Mouse (Mus musculus) liver, embryonic 13.5 days (tissue): ENCODE results near the gene Piezo1. TPM values are rescaled to one million over a fixed set of nuclear protein-coding genes. Genes with fewer than 3 reads are reported as not detected.
"Not testable (repeated sequence)": the region's sequence is repeated elsewhere in the genome, so short reads cannot be mapped to it uniquely, and the experiment has no call there.

ENCODE experiments used
- ATAC-seq: fragments of 200-750 bp; cut with Nextera tagmentation; 2 replicates; pipeline ENCODE4 v1.8.0; 2017; ENCODE audit warnings: low read depth, mild to moderate bottlenecking, moderate number of reproducible peaks, moderate library complexity
- DNase-seq: peaks from one replicate; pipeline ENCODE4 v3.0.0; 2022
- H3K27ac ChIP-seq: fragments of 300-500 bp; sonication (generic); 2 replicates; pipeline ENCODE4 v1.5.1; 2015; ENCODE audit warnings: moderate library complexity, mild to moderate bottlenecking, inconsistent platforms
- H3K27me3 ChIP-seq: fragments of 300-500 bp; sonication (generic); 2 replicates; pipeline ENCODE4 v1.6.1; 2015; ENCODE audit warnings: mild to moderate bottlenecking, inconsistent platforms
- H3K36me3 ChIP-seq: fragments of 300-500 bp; sonication (generic); 2 replicates; pipeline ENCODE4 v1.6.1; 2015; ENCODE audit warnings: mild to moderate bottlenecking, inconsistent platforms
- H3K4me1 ChIP-seq: fragments of 300-500 bp; sonication (generic); replicated peaks from 2 replicates; pipeline ENCODE4 v1.6.1; 2015; ENCODE audit warnings: inconsistent platforms
- H3K4me2 ChIP-seq: fragments of 300-500 bp; sonication (generic); 2 replicates; pipeline ENCODE4 v1.6.1; 2015; ENCODE audit warnings: inconsistent platforms, mild to moderate bottlenecking, moderate library complexity
- H3K4me3 ChIP-seq: fragments of 300-500 bp; sonication (generic); replicated peaks from 2 replicates; pipeline ENCODE4 v1.5.1; 2015; ENCODE audit warnings: mild to moderate bottlenecking, inconsistent platforms
- H3K9ac ChIP-seq: fragments of 300-500 bp; sonication (generic); 2 replicates; pipeline ENCODE4 v1.6.1; 2015; ENCODE audit warnings: mild to moderate bottlenecking, inconsistent platforms
- H3K9me3 ChIP-seq: fragments of 300-500 bp; sonication (generic); replicated peaks from 2 replicates; pipeline ENCODE4 v1.6.1; 2016; ENCODE audit warnings: inconsistent platforms
- WGBS: fragments of 180-500 bp; shearing (Covaris S2); methylation state at CpG from one replicate; pipeline ENCODE4 v1.1.7; 2015; ENCODE audit not compliant: insufficient replicate concordance; 5-methylcytosine and 5-hydroxymethylcytosine counted together
- polyA plus RNA-seq: library from polyadenylated mRNA; unstranded; fragments of >200 nt; fragmentation: Nextera tagmentation; extraction: Ambion mirVana; gene quantifications from 2 replicates; pipeline ENCODE4 v1.2.1, GENCODE M21; 2015

Piezo1 gene
- polyA plus RNA-seq, 1 experiment from 2014 or later = 14.2 TPM

GRCm38 (mm10) chr8:122577116-122577515 lies 26.0 kb upstream of the Piezo1 start:
- Histone ChIP-seq H3K4me3 (peak overlapping the region; percentile 74), H3K27me3 (no peaks in the 10 kb centered on the region), H3K9me3 (no peaks in the 10 kb centered on the region), H3K9ac (no peak overlapping the region), H3K4me2 (peak overlapping the region; percentile 94), H3K36me3 (peaks cover 29% of the 10 kb centered on the region), H3K27ac (peak overlapping the region; percentile 88; the same call in 1 of the 2 replicates), H3K4me1 (peaks cover 54% of the 10 kb centered on the region)
- WGBS = 58% methylated on average over 10 of the region's 10 CpGs
- ATAC-seq (no peak), DNase-seq (no peak)

- ATAC-seq (peak; percentile 86), DNase-seq (peak; percentile 96)
- peaks cover 34% of the 10 kb centered on the region for H3K36me3 ChIP-seq
- H3K27me3 ChIP-seq = no peaks in the 10 kb centered on the region
- WGBS = under 1% methylated on average over 39 of the region's 39 CpGs
- peak within 1 kb of the TSS; percentile 85 for H3K9ac ChIP-seq
- peak within 1 kb of the TSS; percentile 88 for H3K27ac ChIP-seq
- peak within 1 kb of the TSS; percentile 94 for H3K4me2 ChIP-seq
- no peaks in the 10 kb centered on the region for H3K9me3 ChIP-seq
- peak within 1 kb of the TSS; percentile 74 for H3K4me3 ChIP-seq
- H3K4me1 ChIP-seq = peaks cover 59% of the 10 kb centered on the region
These were observed 25.5 kb upstream of the Piezo1 start, which contains the start of gene Aprt for GRCm38 (mm10) chr8:122576648-122577022. Gene Aprt, minus strand, starts transcription at chr8:122576909.

GRCm38 (mm10) chr8:122575735-122576647 lies 24.9 kb upstream of the Piezo1 start:
- Histone ChIP-seq H3K9me3 (no peaks in the 10 kb centered on the region), H3K27me3 (no peaks in the 10 kb centered on the region), H3K9ac (peak overlapping the region; percentile 85), H3K36me3 (peaks cover 40% of the 10 kb centered on the region), H3K4me1 (peaks cover 65% of the 10 kb centered on the region), H3K4me3 (peak overlapping the region; percentile 74), H3K4me2 (peak overlapping the region; percentile 94), H3K27ac (peak overlapping the region; percentile 88)
- 0 out of 2 replicates have a peak, but pooled peaks have one; percentile 1 for ATAC-seq
- 5% methylated on average over 21 of the region's 21 CpGs for WGBS
- no peak for DNase-seq

DNA sequence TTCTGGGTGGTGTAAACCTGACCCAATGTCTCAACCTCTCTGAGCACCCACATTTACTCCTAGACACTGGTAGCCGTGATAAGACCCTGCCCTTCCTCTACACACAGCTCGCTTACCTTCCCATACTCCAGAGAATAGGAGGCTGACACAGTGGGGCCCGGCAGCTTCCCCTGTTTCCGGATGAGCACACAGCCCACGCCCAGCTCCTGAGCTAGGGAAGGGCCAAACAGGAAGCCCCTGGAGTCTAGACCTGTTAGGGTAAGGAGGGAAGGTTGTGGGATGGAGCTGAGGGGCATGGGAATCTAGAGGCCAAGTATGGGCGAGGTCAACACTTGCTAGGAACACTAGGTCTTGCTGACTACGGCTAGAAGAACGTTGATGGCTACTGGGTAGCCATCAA lies 24.2 kb upstream of the Piezo1 start:
- peaks cover 72% of the 10 kb centered on the region for H3K4me1 ChIP-seq

DNA sequence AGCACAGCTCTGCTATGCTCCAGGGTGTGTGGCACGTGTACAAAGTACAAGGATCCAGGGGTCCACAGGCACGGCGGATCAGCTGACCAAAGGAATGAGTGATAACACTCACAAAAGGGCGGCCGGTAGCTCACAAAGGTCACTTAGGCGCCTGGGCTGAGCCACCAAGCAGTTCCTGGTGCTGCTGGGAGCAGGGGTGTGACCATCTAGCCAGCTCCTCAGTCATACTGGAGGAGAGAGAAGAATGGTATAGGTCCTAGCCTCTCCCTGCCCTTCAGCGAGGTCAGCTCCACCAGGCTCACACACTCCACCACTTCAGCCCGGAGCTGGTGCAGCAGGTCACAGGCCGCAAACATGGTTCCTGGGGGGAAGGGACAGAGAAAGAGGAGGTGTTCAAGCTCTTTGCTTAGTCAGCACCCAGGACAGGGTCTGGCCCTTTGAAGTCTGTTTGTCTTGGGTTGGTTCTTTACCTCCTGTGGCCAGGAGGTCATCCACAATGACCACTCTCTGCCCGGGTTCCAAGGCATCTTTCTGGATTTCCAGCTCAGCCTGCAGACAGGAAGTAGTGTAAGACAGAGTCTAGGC lies 23.6 kb upstream of the Piezo1 start:
- 26% methylated on average over 10 of the region's 10 CpGs for WGBS
- Histone ChIP-seq H3K27me3 (no peaks in the 10 kb centered on the region), H3K4me1 (peaks cover 77% of the 10 kb centered on the region), H3K4me2 (peak overlapping the region; percentile 94), H3K9me3 (no peaks in the 10 kb centered on the region), H3K9ac (peak overlapping the region; percentile 85), H3K4me3 (peak overlapping the region; percentile 74), H3K36me3 (peaks cover 53% of the 10 kb centered on the region), H3K27ac (peak overlapping the region; percentile 88)
- no peak for DNase-seq
- ATAC-seq = peak; percentile 16

More for the DNA sequence above, 24.2 kb upstream of the Piezo1 start:
- Histone ChIP-seq H3K9ac (peak overlapping the region; percentile 85), H3K36me3 (peaks cover 47% of the 10 kb centered on the region), H3K4me2 (peak overlapping the region; percentile 94), H3K9me3 (no peaks in the 10 kb centered on the region), H3K27ac (peak overlapping the region; percentile 88), H3K4me3 (peak overlapping the region; percentile 74), H3K27me3 (no peaks in the 10 kb centered on the region)
- ATAC-seq (peak; percentile 27), DNase-seq (no peak)
- WGBS = 16% methylated on average over 8 of the region's 8 CpGs

DNA sequence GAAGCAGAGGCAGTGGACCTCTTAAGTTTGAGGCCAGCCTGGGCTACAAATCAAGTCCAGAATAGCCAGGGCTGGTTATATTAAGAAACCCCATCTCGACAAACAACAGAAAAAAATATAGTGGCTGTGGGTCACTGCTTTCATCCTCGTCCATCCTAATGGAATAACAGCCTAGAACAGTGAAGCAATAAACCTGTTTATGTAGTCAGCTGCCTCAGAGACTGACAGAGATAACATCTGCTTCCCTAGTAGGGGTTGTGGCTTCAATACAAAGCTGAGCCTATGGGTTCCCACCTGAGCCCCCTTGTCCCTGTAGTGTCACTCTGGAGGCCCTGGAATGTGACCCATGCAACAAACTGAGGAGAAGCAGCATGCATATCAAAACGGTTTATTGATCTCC lies 23.1 kb upstream of the Piezo1 start:
- Histone ChIP-seq H3K4me2 (peak overlapping the region; percentile 94), H3K9ac (peak overlapping the region; percentile 85), H3K27me3 (no peaks in the 10 kb centered on the region), H3K4me1 (peaks cover 82% of the 10 kb centered on the region), H3K9me3 (no peaks in the 10 kb centered on the region), H3K27ac (peak overlapping the region; percentile 88), H3K4me3 (peak overlapping the region; percentile 74), H3K36me3 (peaks cover 58% of the 10 kb centered on the region)
- ATAC-seq (no peak), DNase-seq (no peak)
- 47% methylated on average over 3 of the region's 3 CpGs for WGBS

DNA sequence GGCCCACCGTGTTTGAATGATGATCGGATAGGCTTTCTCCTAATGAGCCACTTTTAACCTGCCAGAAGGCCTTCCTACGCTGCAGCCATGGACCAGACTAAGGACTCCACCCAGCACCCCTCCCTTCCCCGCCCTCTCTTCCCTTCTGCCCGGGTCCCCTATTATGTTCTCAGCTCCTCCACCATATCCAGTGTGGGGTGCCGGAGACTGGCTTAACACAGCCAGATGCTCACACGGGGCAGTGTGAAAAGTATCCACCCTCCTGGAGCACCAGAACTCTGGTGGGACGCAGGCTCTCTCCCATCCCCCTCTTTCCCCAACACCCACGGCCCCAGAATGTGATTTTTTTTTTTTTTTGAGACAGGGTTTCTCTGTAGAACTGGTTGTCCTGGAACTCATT lies 22.4 kb upstream of the Piezo1 start:
- H3K4me3 ChIP-seq = no peak overlapping the region
- peak overlapping the region; percentile 26; the same call in 1 of the 2 replicates for H3K9ac ChIP-seq
- H3K27ac ChIP-seq = peak overlapping the region; percentile 88
- WGBS = 43% methylated on average over 9 of the region's 9 CpGs
- DNase-seq (no peak), ATAC-seq (no peak)
- H3K36me3 ChIP-seq = peaks cover 63% of the 10 kb centered on the region
- H3K9me3 ChIP-seq = no peaks in the 10 kb centered on the region
- H3K4me1 ChIP-seq = peaks cover 88% of the 10 kb centered on the region
- H3K27me3 ChIP-seq = no peaks in the 10 kb centered on the region
- H3K4me2 ChIP-seq = peak overlapping the region; percentile 94; the same call in 1 of the 2 replicates

- peaks cover 63% of the 10 kb centered on the region for H3K36me3 ChIP-seq
- peaks cover 88% of the 10 kb centered on the region for H3K4me1 ChIP-seq
- 0 out of 2 replicates have a peak overlapping the region, but pooled peaks have one; percentile 1 for H3K4me2 ChIP-seq
- H3K9ac ChIP-seq = peak overlapping the region; percentile 26; the same call in 1 of the 2 replicates
- DNase-seq, H3K9me3 ChIP-seq, H3K4me3 ChIP-seq, ATAC-seq, H3K27me3 ChIP-seq: not testable (repeated sequence)
- H3K27ac ChIP-seq = peak overlapping the region; percentile 88
- 51% methylated on average over 4 of the region's 4 CpGs for WGBS
These were observed 22.0 kb upstream of the Piezo1 start for GRCm38 (mm10) chr8:122573176-122573575.

GRCm38 (mm10) chr8:122572751-122573150 lies 21.6 kb upstream of the Piezo1 start:
- DNase-seq (no peak), ATAC-seq (no peak)
- Histone ChIP-seq H3K27me3 (no peaks in the 10 kb centered on the region), H3K4me2 (no peak overlapping the region), H3K36me3 (peaks cover 63% of the 10 kb centered on the region), H3K4me3 (no peak overlapping the region), H3K27ac (no peak overlapping the region; the same call in none of the 2 replicates), H3K4me1 (peaks cover 88% of the 10 kb centered on the region), H3K9ac (0 out of 2 replicates have a peak overlapping the region, but pooled peaks have one; percentile 2), H3K9me3 (no peaks in the 10 kb centered on the region)
- 91% methylated on average over 3 of the region's 3 CpGs for WGBS

- Histone ChIP-seq H3K4me2 (peak overlapping the region; percentile 19; the same call in 1 of the 2 replicates), H3K9me3 (no peaks in the 10 kb centered on the region), H3K27ac (no peak overlapping the region), H3K9ac (0 out of 2 replicates have a peak overlapping the region, but pooled peaks have one; percentile 2), H3K4me1 (peaks cover 87% of the 10 kb centered on the region), H3K36me3 (peaks cover 63% of the 10 kb centered on the region), H3K27me3 (no peaks in the 10 kb centered on the region), H3K4me3 (no peak overlapping the region)
- ATAC-seq (no peak), DNase-seq (no peak)
- 90% methylated on average over 17 of the region's 17 CpGs for WGBS
These were observed 20.7 kb upstream of the Piezo1 start for GRCm38 (mm10) chr8:122571750-122572267.

DNA sequence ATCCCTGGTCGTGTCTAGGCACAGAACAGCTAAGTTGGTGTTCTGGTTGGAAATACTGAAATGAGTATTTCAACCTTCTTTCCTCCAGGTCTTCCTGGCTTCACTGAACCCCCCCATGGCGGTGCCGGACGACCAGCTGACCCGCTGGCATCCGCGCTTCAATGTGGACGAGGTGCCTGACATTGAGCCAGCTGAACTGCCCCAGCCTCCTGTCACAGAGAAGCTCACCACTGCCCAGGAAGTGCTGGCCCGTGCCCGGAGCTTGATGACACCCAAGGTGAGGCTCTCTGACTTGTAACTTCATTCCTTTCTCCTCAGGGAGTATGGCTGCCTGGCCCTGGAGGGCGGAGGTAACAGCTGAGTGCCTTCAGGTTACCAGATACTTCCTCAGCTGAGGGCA lies 20.0 kb upstream of the Piezo1 start:
- ATAC-seq (no peak), DNase-seq (no peak)
- H3K4me2 ChIP-seq = no peak overlapping the region
- 88% methylated on average over 11 of the region's 11 CpGs for WGBS
- peaks cover 87% of the 10 kb centered on the region for H3K4me1 ChIP-seq
- peak overlapping the region; percentile 97; the same call in 1 of the 2 replicates for H3K9ac ChIP-seq
- H3K27ac ChIP-seq = peak overlapping the region; percentile 55; the same call in 1 of the 2 replicates
- H3K27me3 ChIP-seq = no peaks in the 10 kb centered on the region
- H3K36me3 ChIP-seq = peaks cover 63% of the 10 kb centered on the region
- no peak overlapping the region for H3K4me3 ChIP-seq
- no peaks in the 10 kb centered on the region for H3K9me3 ChIP-seq
